Mouse (Mus musculus): ENCODE results near the gene Fkbp15. TPM values are rescaled to one million over a fixed set of nuclear protein-coding genes. Genes with fewer than 3 reads are reported as not detected.

Gene Fkbp15
- total and polyA plus RNA-seq, 2 experiments from 2014 or later: 19.1 to 43.3 TPM

GRCm38 (mm10) chr4:62345827-62346226, 14.5 kb downstream of the Fkbp15 start:
- Histone ChIP-seq H3K4me2 (ENCODE audit: low read depth) (no peak overlapping the region), H3K9ac (no peak overlapping the region), H3K4me1 (ENCODE audit: insufficient read depth) (no peaks in the 10 kb centered on the region), H3K27me3 (ENCODE audit: insufficient read depth, low read length) (no peaks in the 10 kb centered on the region), H3K27ac (ENCODE audit: low read depth, low read length) (no peak overlapping the region), H3K4me3 (ENCODE audit: low read depth, low read length) (no peak overlapping the region), H3K36me3 (ENCODE audit: insufficient read depth) (peaks cover 41% of the 10 kb centered on the region), H3K9me3 (ENCODE audit: low read length) (no peaks in the 10 kb centered on the region)
- no peak for DNase-seq
- ATAC-seq: no peak
- 84% methylated on average over 4 of the region's 4 CpGs for WGBS
- TF ChIP-seq CTCF (IDR thresholded peaks at IDR 0.05; ENCODE audit: low read depth): no peak

GRCm38 (mm10) chr4:62344000-62344399, 16.3 kb downstream of the Fkbp15 start:
- no peak for ATAC-seq

GRCm38 (mm10) chr4:62338536-62338935, 21.8 kb downstream of the Fkbp15 start:
- 95% methylated on average over 5 of the region's 5 CpGs for WGBS
- Histone ChIP-seq H3K4me3 (ENCODE audit: low read depth, low read length) (no peak overlapping the region), H3K27ac (ENCODE audit: low read depth, low read length) (no peak overlapping the region), H3K9ac (no peak overlapping the region), H3K9me3 (ENCODE audit: low read length) (no peaks in the 10 kb centered on the region), H3K4me2 (ENCODE audit: low read depth) (no peak overlapping the region), H3K36me3 (ENCODE audit: insufficient read depth) (peaks cover 48% of the 10 kb centered on the region), H3K4me1 (ENCODE audit: insufficient read depth) (no peaks in the 10 kb centered on the region), H3K27me3 (ENCODE audit: insufficient read depth, low read length) (no peaks in the 10 kb centered on the region)
- no peak for ATAC-seq
- no peak for TF ChIP-seq CTCF (IDR thresholded peaks at IDR 0.05; ENCODE audit: low read depth)
- no peak for DNase-seq

More at GRCm38 (mm10) chr4:62344000-62344399, 16.3 kb downstream of the Fkbp15 start:
- H3K4me3 ChIP-seq (ENCODE audit: low read depth, low read length): no peak overlapping the region
- H3K36me3 ChIP-seq (ENCODE audit: insufficient read depth): peaks cover 38% of the 10 kb centered on the region
- H3K27me3 ChIP-seq (ENCODE audit: insufficient read depth, low read length): no peaks in the 10 kb centered on the region
- 92% methylated on average over 1 of the region's 1 CpGs for WGBS
- no peaks in the 10 kb centered on the region for H3K4me1 ChIP-seq (ENCODE audit: insufficient read depth)
- no peak overlapping the region for H3K9ac ChIP-seq
- no peak overlapping the region for H3K4me2 ChIP-seq (ENCODE audit: low read depth)
- no peaks in the 10 kb centered on the region for H3K9me3 ChIP-seq (ENCODE audit: low read length)
- TF ChIP-seq CTCF (IDR thresholded peaks at IDR 0.05; ENCODE audit: low read depth): peak; percentile 28; the same call in 1 of the 2 replicates
- DNase-seq: no peak
- no peak overlapping the region for H3K27ac ChIP-seq (ENCODE audit: low read depth, low read length)

GRCm38 (mm10) chr4:62331977-62332376, 28.4 kb downstream of the Fkbp15 start:
- no peaks in the 10 kb centered on the region for H3K4me1 ChIP-seq (ENCODE audit: insufficient read depth)
- H3K4me3 ChIP-seq (ENCODE audit: low read depth, low read length): no peak overlapping the region
- DNase-seq: no peak
- no peak for ATAC-seq
- TF ChIP-seq CTCF (IDR thresholded peaks at IDR 0.05; ENCODE audit: low read depth): peak; percentile 21; the same call in 1 of the 2 replicates
- no peak overlapping the region for H3K27ac ChIP-seq (ENCODE audit: low read depth, low read length)
- H3K9me3 ChIP-seq (ENCODE audit: low read length): no peaks in the 10 kb centered on the region
- WGBS: 84% methylated on average over 5 of the region's 5 CpGs
- H3K27me3 ChIP-seq (ENCODE audit: insufficient read depth, low read length): no peaks in the 10 kb centered on the region
- no peak overlapping the region for H3K9ac ChIP-seq
- H3K4me2 ChIP-seq (ENCODE audit: low read depth): no peak overlapping the region
- peaks cover 54% of the 10 kb centered on the region for H3K36me3 ChIP-seq (ENCODE audit: insufficient read depth)

GRCm38 (mm10) chr4:62328941-62329660, 31.2 kb downstream of the Fkbp15 start:
- H3K9me3 ChIP-seq (ENCODE audit: low read length): no peaks in the 10 kb centered on the region
- TF ChIP-seq CTCF (IDR thresholded peaks at IDR 0.05; ENCODE audit: low read depth): no peak
- DNase-seq (no peak), ATAC-seq (no peak)
- no peak overlapping the region for H3K4me3 ChIP-seq (ENCODE audit: low read depth, low read length)
- no peaks in the 10 kb centered on the region for H3K27me3 ChIP-seq (ENCODE audit: insufficient read depth, low read length)
- no peaks in the 10 kb centered on the region for H3K4me1 ChIP-seq (ENCODE audit: insufficient read depth)
- H3K4me2 ChIP-seq (ENCODE audit: low read depth): no peak overlapping the region
- WGBS: 94% methylated on average over 6 of the region's 6 CpGs
- no peak overlapping the region for H3K9ac ChIP-seq
- no peak overlapping the region for H3K27ac ChIP-seq (ENCODE audit: low read depth, low read length)
- peaks cover 53% of the 10 kb centered on the region for H3K36me3 ChIP-seq (ENCODE audit: insufficient read depth)

GRCm38 (mm10) chr4:62326111-62326510, 34.2 kb downstream of the Fkbp15 start:
- TF ChIP-seq CTCF (IDR thresholded peaks at IDR 0.05; ENCODE audit: low read depth): no peak

GRCm38 (mm10) chr4:62322684-62323083, 37.7 kb downstream of the Fkbp15 start:
- no peak for DNase-seq
- Histone ChIP-seq H3K4me2 (ENCODE audit: low read depth) (no peak overlapping the region), H3K36me3 (ENCODE audit: insufficient read depth) (peaks cover 56% of the 10 kb centered on the region), H3K27me3 (ENCODE audit: insufficient read depth, low read length) (no peaks in the 10 kb centered on the region), H3K27ac (ENCODE audit: low read depth, low read length) (no peak overlapping the region), H3K4me1 (ENCODE audit: insufficient read depth) (no peaks in the 10 kb centered on the region), H3K9me3 (ENCODE audit: low read length) (no peaks in the 10 kb centered on the region), H3K4me3 (ENCODE audit: low read depth, low read length) (no peak overlapping the region), H3K9ac (no peak overlapping the region)
- 94% methylated on average over 3 of the region's 3 CpGs for WGBS
- no peak for TF ChIP-seq CTCF (IDR thresholded peaks at IDR 0.05; ENCODE audit: low read depth)
- ATAC-seq: no peak

More at GRCm38 (mm10) chr4:62326111-62326510, 34.2 kb downstream of the Fkbp15 start:
- Histone ChIP-seq H3K27ac (ENCODE audit: low read depth, low read length) (no peak overlapping the region), H3K4me3 (ENCODE audit: low read depth, low read length) (no peak overlapping the region), H3K9ac (no peak overlapping the region), H3K27me3 (ENCODE audit: insufficient read depth, low read length) (no peaks in the 10 kb centered on the region), H3K36me3 (ENCODE audit: insufficient read depth) (peaks cover 55% of the 10 kb centered on the region), H3K4me2 (ENCODE audit: low read depth) (no peak overlapping the region), H3K9me3 (ENCODE audit: low read length) (no peaks in the 10 kb centered on the region), H3K4me1 (ENCODE audit: insufficient read depth) (no peaks in the 10 kb centered on the region)
- no peak for DNase-seq
- no peak for ATAC-seq
